Mouse (Mus musculus) hematopoietic stem cell, adult 5-6 weeks (primary cell): ENCODE results near the gene Vmn2r53. TPM values are rescaled to one million over a fixed set of nuclear protein-coding genes. Genes with fewer than 3 reads are reported as not detected.
"Not testable (repeated sequence)": the region's sequence is repeated elsewhere in the genome, so short reads cannot be mapped to it uniquely, and the experiment has no call there.

Experiments used
- ATAC-seq, 2 experiments: fragments of 125-278 bp in 1 of 2; replicated peaks in 1 of 2; 2 replicates each; pipeline ENCODE4 v1.8.0; 2016 to 2017; ENCODE audit warnings: inconsistent platforms in 2 of 2, mild to moderate bottlenecking in 2 of 2, moderate number of reproducible peaks in 2 of 2, low read depth in 1 of 2, moderate TSS enrichment in 1 of 2; ENCODE audit not compliant: low FRiP score in 2 of 2, poor library complexity in 2 of 2, severe bottlenecking in 2 of 2, insufficient read depth in 1 of 2, low TSS enrichment in 1 of 2
- total RNA-seq: library from RNA; stranded (forward); fragments of 172-1452, 232-1000 nt; gene quantifications from 2 replicates; pipeline ENCODE4 v1.2.3, GENCODE M21; 2017

Vmn2r53 gene
- total RNA-seq, result not detected in 2 replicates

DNA sequence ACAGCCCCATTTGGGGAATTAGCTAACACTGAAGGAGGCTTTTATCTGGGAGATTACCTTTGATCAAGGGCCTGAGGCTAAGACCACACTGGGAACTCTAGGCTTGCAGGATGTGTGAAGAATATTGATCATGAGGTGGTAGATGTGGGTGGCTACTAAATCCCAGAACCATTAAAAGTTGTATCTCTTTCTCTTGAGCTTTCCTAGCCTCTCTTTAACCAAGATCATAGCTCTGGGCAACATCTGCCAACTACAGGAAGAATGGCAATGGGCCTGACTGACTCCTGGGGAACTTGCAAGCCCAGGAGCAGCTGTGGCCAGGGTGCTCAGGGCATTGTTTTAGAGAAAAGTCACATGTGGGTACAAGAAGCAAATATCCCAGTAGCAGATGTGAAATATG, at the start of gene Vmn2r53:
Gene Vmn2r53 (minus strand): TSS at position 101 of the 400 bp plus-strand sequence.
- ATAC-seq, result no peak

GRCm38 (mm10) chr7:12640219-12640618, 31.6 kb upstream of the Vmn2r53 start, which contains the start of gene Vmn2r54:
Gene Vmn2r54, minus strand, starts transcription at chr7:12640319.
- not testable (repeated sequence) for ATAC-seq

Other genes with a start within 250 kb of the Vmn2r53 start
- gene Vmn1r84, start 239.5 kb downstream of the Vmn2r53 start, total RNA-seq, result not detected in 2 replicates
- 6.6 and 8.4 TPM in 2 replicates for gene Zfp551, start 186.0 kb downstream of the Vmn2r53 start, total RNA-seq
- 18.0 and 22.2 TPM in 2 replicates for gene Zfp606, start 130.5 kb downstream of the Vmn2r53 start, total RNA-seq
- not detected in 2 replicates for gene 2900092C05Rik, start 96.3 kb downstream of the Vmn2r53 start, total RNA-seq
- not detected in 2 replicates for gene Vmn2r54, start 31.5 kb upstream of the Vmn2r53 start, total RNA-seq
- gene Vmn2r55, start 76.2 kb upstream of the Vmn2r53 start, total RNA-seq, result not detected in 2 replicates
- not detected in 2 replicates for gene Vmn2r56, start 126.2 kb upstream of the Vmn2r53 start, total RNA-seq
- 8.2 and 8.9 TPM in 2 replicates for gene Zscan18, start 194.8 kb upstream of the Vmn2r53 start, total RNA-seq
- gene Zfp329, start 210.1 kb upstream of the Vmn2r53 start, total RNA-seq, result 11.1 and 16.3 TPM in 2 replicates
- gene Zfp110, start 226.0 kb upstream of the Vmn2r53 start, total RNA-seq, result 34.0 and 52.0 TPM in 2 replicates